In genomic region chr3:32048777-32049176, GRCm38 (mm10) we compare ENCODE assay signal across 20 mouse cellular contexts.
A peak's percentile ranks its signal among the peaks of the same experiment; 100 is the strongest.
DNase-seq lines count a peak whose midpoint lies in the region; ATAC-seq lines count a peak whose summit lies in the region.
"Had no signal": no experiment of that assay in that cellular context is flagged by ENCODE, and none has a peak within 500 bp of the region (broad histone marks: within the 10 kb centered on the region; RNA-seq: fewer than 3 reads in every experiment).

No protein-coding gene starts in this region.

- H3K36me3 ChIP-seq in midbrain, embryonic 16.5 days (ENCODE audit: control insufficient read depth, insufficient read depth, low read length): no peaks in the 10 kb centered on the region
- H3K36me3 ChIP-seq in midbrain, embryonic 10.5 days: no peaks in the 10 kb centered on the region
- H3K36me3 ChIP-seq: embryonic facial prominence, embryonic 13.5 days; embryonic facial prominence, embryonic 15.5 days; forebrain, embryonic 10.5 days; forebrain, embryonic 12.5 days; forebrain, embryonic 15.5 days had no signal

- WGBS in midbrain, embryonic 16.5 days: 77% methylated on average over 3 of the region's 3 CpGs
- WGBS in midbrain, embryonic 10.5 days: 86% methylated on average over 3 of the region's 3 CpGs

- no peaks in the 10 kb centered on the region for H3K4me1 ChIP-seq in midbrain, embryonic 16.5 days (ENCODE audit: control insufficient read depth, insufficient read depth, low read length)
- H3K4me1 ChIP-seq in midbrain, embryonic 10.5 days: peaks cover 6% of the 10 kb centered on the region
- H3K4me1 ChIP-seq: embryonic facial prominence, embryonic 13.5 days; embryonic facial prominence, embryonic 15.5 days; forebrain, embryonic 12.5 days; forebrain, embryonic 15.5 days had no signal

- H3K27me3 ChIP-seq in midbrain, embryonic 16.5 days (ENCODE audit: control insufficient read depth, insufficient read depth, low read depth, low read length): no peaks in the 10 kb centered on the region
- no peaks in the 10 kb centered on the region for H3K27me3 ChIP-seq in midbrain, embryonic 10.5 days (ENCODE audit: low read depth, poor library complexity, severe bottlenecking)
- H3K27me3 ChIP-seq: embryonic facial prominence, embryonic 13.5 days; embryonic facial prominence, embryonic 15.5 days; forebrain, embryonic 12.5 days; forebrain, embryonic 15.5 days had no signal

- no peak overlapping the region for H3K4me3 ChIP-seq in midbrain, embryonic 16.5 days (ENCODE audit: low read depth, low read length)
- no peak overlapping the region for H3K4me3 ChIP-seq in midbrain, embryonic 10.5 days
- H3K4me3 ChIP-seq: embryonic facial prominence, embryonic 13.5 days; embryonic facial prominence, embryonic 15.5 days; erythroblast, embryonic 14.5 days; forebrain, embryonic 10.5 days; forebrain, embryonic 12.5 days; forebrain, embryonic 15.5 days had no signal

- ATAC-seq in midbrain, embryonic 16.5 days: peak; percentile 78; the same call in 1 of the 2 replicates
- ATAC-seq: forebrain, embryonic 15.5 days had no signal

- no peak overlapping the region for H3K27ac ChIP-seq in midbrain, embryonic 16.5 days (ENCODE audit: low read length)
- H3K27ac ChIP-seq in midbrain, embryonic 10.5 days (replicated peaks): no peak overlapping the region
- H3K27ac ChIP-seq: embryonic facial prominence, embryonic 13.5 days; embryonic facial prominence, embryonic 15.5 days; forebrain, embryonic 10.5 days; forebrain, embryonic 12.5 days; forebrain, embryonic 15.5 days had no signal

- DNase-seq in heart, adult 11 months: peak; percentile 15
- DNase-seq in heart, postnatal 4 days: no peak
- no peak for DNase-seq in midbrain, embryonic 10.5 days (ENCODE audit: low spot score)
- DNase-seq: adrenal gland, adult 2 months; adrenal gland, postnatal 10 days; adrenal gland, postnatal 25 days; cerebellum, adult 11 months; cerebellum, adult 18-20 months; cerebellum, adult 8-10 months; cerebellum, adult 9-11 months; cerebellum, postnatal 14 days; cerebellum, postnatal 36 days; embryo, embryonic 11 days had no signal

- H3K4me2 ChIP-seq in midbrain, embryonic 16.5 days (ENCODE audit: low read length): no peak overlapping the region
- H3K4me2 ChIP-seq: embryonic facial prominence, embryonic 13.5 days; embryonic facial prominence, embryonic 15.5 days; forebrain, embryonic 12.5 days; forebrain, embryonic 15.5 days had no signal

- no peaks in the 10 kb centered on the region for H3K9me3 ChIP-seq in midbrain, embryonic 16.5 days (replicated peaks; ENCODE audit: control insufficient read depth, low read length, poor library complexity, severe bottlenecking)
- no peaks in the 10 kb centered on the region for H3K9me3 ChIP-seq in midbrain, embryonic 10.5 days (replicated peaks)
- H3K9me3 ChIP-seq: embryonic facial prominence, embryonic 13.5 days; embryonic facial prominence, embryonic 15.5 days; forebrain, embryonic 10.5 days; forebrain, embryonic 12.5 days; forebrain, embryonic 15.5 days had no signal

- H3K9ac ChIP-seq in midbrain, embryonic 16.5 days (ENCODE audit: low read depth, low read length): no peak overlapping the region
- H3K9ac ChIP-seq: embryonic facial prominence, embryonic 13.5 days; embryonic facial prominence, embryonic 15.5 days; forebrain, embryonic 12.5 days; forebrain, embryonic 15.5 days had no signal
